Mouse (Mus musculus) mouse trophoblast stem cell (cell line): ENCODE measurements around the gene Txn2.
"Not testable (repeated sequence)": the region's sequence is repeated elsewhere in the genome, so short reads cannot be mapped to it uniquely, and the experiment has no call there.

Source experiments
- in situ Hi-C, 2 experiments: fragments of 300-500 bp; cut with MseI, MboI; formaldehyde crosslinking; loops; 2 replicates in 1 of 2; 3 replicates in 1 of 2; pipeline ENCODE4 v1.15.1; 2025

Txn2 gene

GRCm38 (mm10) chr15:77880738-77881137, 48.1 kb downstream of the Txn2 start:
- in situ Hi-C loops, result no loop called here

GRCm38 (mm10) chr15:77879756-77880155, 49.0 kb downstream of the Txn2 start:
- in situ Hi-C loops, result no loop called here

GRCm38 (mm10) chr15:77877209-77877608, 51.6 kb downstream of the Txn2 start:
- in situ Hi-C loops, result no loop called here

GRCm38 (mm10) chr15:77876716-77877115, 52.1 kb downstream of the Txn2 start:
- in situ Hi-C loops, result no loop called here

GRCm38 (mm10) chr15:77875953-77876352, 52.9 kb downstream of the Txn2 start:
- in situ Hi-C loops, result no loop called here

GRCm38 (mm10) chr15:77874807-77875206, 54.0 kb downstream of the Txn2 start:
- in situ Hi-C loops, result no loop called here

- in situ Hi-C loops, result no loop called here
Observed at GRCm38 (mm10) chr15:77874310-77874709, 54.5 kb downstream of the Txn2 start.

- in situ Hi-C loops, result no loop called here
Observed at GRCm38 (mm10) chr15:77873564-77873963, 55.2 kb downstream of the Txn2 start.

GRCm38 (mm10) chr15:77872996-77873395, 55.8 kb downstream of the Txn2 start:
- in situ Hi-C loops, result no loop called here

GRCm38 (mm10) chr15:77868340-77868739, 60.5 kb downstream of the Txn2 start:
- in situ Hi-C loops, result no loop called here

- in situ Hi-C loops, result not testable (repeated sequence)
Observed at GRCm38 (mm10) chr15:77867231-77867968, 61.4 kb downstream of the Txn2 start.

GRCm38 (mm10) chr15:77866583-77867220, 62.1 kb downstream of the Txn2 start:
- in situ Hi-C loops, result no loop called here
